ENCODE assay signal across 8 mouse cellular contexts in the genomic region with DNA sequence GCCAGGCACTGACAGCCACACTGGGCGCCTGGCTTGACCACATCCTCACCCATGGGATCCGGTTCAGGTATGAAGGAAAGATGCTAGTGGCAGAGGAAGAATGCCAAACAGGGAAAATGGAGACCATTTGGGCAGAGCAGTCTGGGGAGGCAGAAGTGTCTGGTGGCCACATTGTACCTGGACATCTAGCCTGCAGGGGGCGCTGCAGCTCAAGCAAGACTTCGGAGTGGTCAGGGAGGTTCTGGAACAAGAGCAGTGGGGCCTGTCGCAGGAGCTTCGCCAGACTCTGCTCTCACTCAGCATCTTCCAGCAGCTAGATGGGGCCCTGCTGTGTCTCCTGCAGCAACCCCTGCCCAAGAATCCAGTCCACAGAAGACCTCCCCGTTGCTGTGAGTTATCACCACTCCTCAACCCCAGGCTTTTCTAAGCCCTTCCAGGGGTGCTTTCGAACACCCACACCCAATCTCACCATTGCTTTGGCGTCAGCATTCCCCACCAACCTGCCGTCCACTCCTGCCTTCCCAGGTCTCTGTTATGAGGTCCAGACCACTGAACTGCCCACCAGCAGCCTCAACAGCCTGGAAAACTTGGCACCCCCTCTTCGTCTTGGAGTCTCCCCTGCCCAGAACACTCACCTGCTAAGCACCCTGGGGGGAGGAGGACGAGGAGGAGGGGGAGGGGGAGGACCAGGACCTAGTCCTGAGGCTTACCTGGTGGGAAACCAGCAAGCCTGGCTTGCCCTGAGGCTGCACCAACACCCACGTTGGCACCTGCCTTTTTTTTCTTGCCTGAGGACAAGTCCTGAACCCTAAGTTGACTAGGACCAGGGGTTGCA. TPM values are rescaled to one million over a fixed set of nuclear protein-coding genes. Genes with fewer than 3 reads are reported as not detected.
DNase-seq lines count a peak whose midpoint lies in the region; ATAC-seq lines count a peak whose summit lies in the region.

No protein-coding gene starts in this region.

- no peak for ATAC-seq in frontal cortex, adult (ENCODE audit: low TSS enrichment)
- ATAC-seq in forebrain, embryonic 11.5 days (replicated peaks; ENCODE audit: low FRiP score), result peak; percentile 66
- peak; percentile 75 for ATAC-seq in megakaryocyte, adult 5-6 weeks (ENCODE audit: poor library complexity, severe bottlenecking)

- 34% methylated on average over 13 of the region's 13 CpGs for WGBS in forebrain, embryonic 11.5 days
- 31% methylated on average over 13 of the region's 13 CpGs for WGBS in hindbrain, embryonic 10.5 days

- no peaks in the 10 kb centered on the region for H3K36me3 ChIP-seq in forebrain, embryonic 11.5 days (ENCODE audit: control insufficient read depth, insufficient read depth, low read length)
- peaks cover 14% of the 10 kb centered on the region; the same call in 1 of the 2 replicates for H3K36me3 ChIP-seq in hindbrain, embryonic 10.5 days

- H3K4me1 ChIP-seq in forebrain, embryonic 11.5 days (replicated peaks; ENCODE audit: control insufficient read depth, insufficient read depth, low read length), result peaks cover 19% of the 10 kb centered on the region
- H3K4me1 ChIP-seq in hindbrain, embryonic 10.5 days (replicated peaks), result peaks cover 37% of the 10 kb centered on the region

- peak overlapping the region; percentile 83 for H3K9ac ChIP-seq in forebrain, embryonic 11.5 days (ENCODE audit: low read length)

- no peak overlapping the region for H3K27ac ChIP-seq in forebrain, embryonic 11.5 days (ENCODE audit: low read depth, low read length)
- H3K27ac ChIP-seq in hindbrain, embryonic 10.5 days, result peak overlapping the region; percentile 93

- no peaks in the 10 kb centered on the region for H3K9me3 ChIP-seq in forebrain, embryonic 11.5 days (ENCODE audit: control insufficient read depth, low read length)
- no peaks in the 10 kb centered on the region for H3K9me3 ChIP-seq in hindbrain, embryonic 10.5 days

- DNase-seq in frontal cortex, postnatal 36 days (ENCODE audit: low spot score in 2 of 2), result peak; percentile 69 to 73
- peak; percentile 73 for DNase-seq in c-Kit-negative CD71-positive TER-119-positive erythroid progenitor cells, embryonic 14.5 days (ENCODE audit: low read depth, low spot score)
- DNase-seq in forebrain, embryonic 11.5 days (ENCODE audit: low spot score), result peak; percentile 92
- peak; percentile 85 for DNase-seq in hindbrain, embryonic 10.5 days (ENCODE audit: low spot score)
- DNase-seq in layer of hippocampus, postnatal 25 days (ENCODE audit: extremely low spot score in 1 of 2, low spot score in 1 of 2), result peak; percentile 60 to 70
- peak; percentile 62 to 79 for DNase-seq in spleen, adult 18-20 months

- peak overlapping the region; percentile 76 for H3K4me3 ChIP-seq in forebrain, embryonic 11.5 days (ENCODE audit: low read depth, low read length)
- H3K4me3 ChIP-seq in hindbrain, embryonic 10.5 days, result peak overlapping the region; percentile 80

- peak overlapping the region; percentile 85 for H3K4me2 ChIP-seq in forebrain, embryonic 11.5 days (ENCODE audit: low read depth, low read length, severe bottlenecking)

- peaks cover 2% of the 10 kb centered on the region; the same call in 1 of the 2 replicates for H3K27me3 ChIP-seq in forebrain, embryonic 11.5 days (ENCODE audit: control insufficient read depth, insufficient read depth, low read length)
- H3K27me3 ChIP-seq in hindbrain, embryonic 10.5 days (ENCODE audit: insufficient read depth, poor library complexity, severe bottlenecking), result peaks cover 9% of the 10 kb centered on the region

RNA-seq across cellular contexts. Expression of a gene that starts 1.1 kb away (rescaled TPM):
- polyA plus RNA-seq in forebrain, embryonic 11.5 days (2014; fragmentation: Nextera tagmentation; extraction: Ambion mirVana), result 116 and 123 TPM in 2 replicates
- polyA plus RNA-seq in hindbrain, embryonic 10.5 days (2016; fragmentation: Nextera tagmentation; extraction: Ambion mirVana), result 151 and 154 TPM in 2 replicates
- total RNA-seq in layer of hippocampus, postnatal 25 days (2021), result 10 to 100 TPM; 67.0 to 67.7 TPM
- 44.5 and 45.8 TPM in 2 replicates for total RNA-seq in megakaryocyte, adult 5-6 weeks (2015)
- total RNA-seq in megakaryocyte, adult 5-6 weeks (2017), result 20.8 and 27.7 TPM in 2 replicates

RNA-seq across cellular contexts. Expression of a gene that starts 6.4 kb away (rescaled TPM):
- 2.5 and 3.0 TPM in 2 replicates for polyA plus RNA-seq in forebrain, embryonic 11.5 days (2014; fragmentation: Nextera tagmentation; extraction: Ambion mirVana)
- polyA plus RNA-seq in hindbrain, embryonic 10.5 days (2016; fragmentation: Nextera tagmentation; extraction: Ambion mirVana), result 2.2 and 3.2 TPM in 2 replicates
- 1 to 10 TPM; 5.4 to 8.2 TPM for total RNA-seq in layer of hippocampus, postnatal 25 days (2021)
- 0.87 and 1.3 TPM in 2 replicates for total RNA-seq in megakaryocyte, adult 5-6 weeks (2015)
- total RNA-seq in megakaryocyte, adult 5-6 weeks (2017), result 2.9 and 3.0 TPM in 2 replicates

RNA-seq across cellular contexts. Expression of a gene that starts 6.4 kb away (rescaled TPM):
- polyA plus RNA-seq in forebrain, embryonic 11.5 days (2014; fragmentation: Nextera tagmentation; extraction: Ambion mirVana), result 2.8 and 3.0 TPM in 2 replicates
- 3.0 and 3.8 TPM in 2 replicates for polyA plus RNA-seq in hindbrain, embryonic 10.5 days (2016; fragmentation: Nextera tagmentation; extraction: Ambion mirVana)
- total RNA-seq in layer of hippocampus, postnatal 25 days (2021), result 10 to 100 TPM in 1 of 2 experiments, 1 to 10 TPM in 1; 5.8 to 10.7 TPM
- 2.2 and 3.9 TPM in 2 replicates for total RNA-seq in megakaryocyte, adult 5-6 weeks (2015)
- 0.22 and 3.2 TPM in 2 replicates for total RNA-seq in megakaryocyte, adult 5-6 weeks (2017)

RNA-seq across cellular contexts. Expression of a gene that starts 7.5 kb away (rescaled TPM):
- polyA plus RNA-seq in forebrain, embryonic 11.5 days (2014; fragmentation: Nextera tagmentation; extraction: Ambion mirVana), result 37.1 and 39.0 TPM in 2 replicates
- polyA plus RNA-seq in hindbrain, embryonic 10.5 days (2016; fragmentation: Nextera tagmentation; extraction: Ambion mirVana), result 37.9 and 40.0 TPM in 2 replicates
- 10 to 100 TPM; 25.7 to 28.9 TPM for total RNA-seq in layer of hippocampus, postnatal 25 days (2021)
- 17.5 and 21.6 TPM in 2 replicates for total RNA-seq in megakaryocyte, adult 5-6 weeks (2015)
- 33.4 and 38.7 TPM in 2 replicates for total RNA-seq in megakaryocyte, adult 5-6 weeks (2017)

RNA-seq across cellular contexts. Expression of a gene that starts 13.6 kb away (rescaled TPM):
- 141 and 154 TPM in 2 replicates for polyA plus RNA-seq in forebrain, embryonic 11.5 days (2014; fragmentation: Nextera tagmentation; extraction: Ambion mirVana)
- 157 and 245 TPM in 2 replicates for polyA plus RNA-seq in hindbrain, embryonic 10.5 days (2016; fragmentation: Nextera tagmentation; extraction: Ambion mirVana)
- total RNA-seq in layer of hippocampus, postnatal 25 days (2021), result 10 to 100 TPM; 54.3 to 58.0 TPM
- 33.5 and 34.8 TPM in 2 replicates for total RNA-seq in megakaryocyte, adult 5-6 weeks (2015)
- total RNA-seq in megakaryocyte, adult 5-6 weeks (2017), result 74.0 and 89.9 TPM in 2 replicates
